Comparison of ENCODE assay signal across 22 mouse cellular contexts in the genomic region with DNA sequence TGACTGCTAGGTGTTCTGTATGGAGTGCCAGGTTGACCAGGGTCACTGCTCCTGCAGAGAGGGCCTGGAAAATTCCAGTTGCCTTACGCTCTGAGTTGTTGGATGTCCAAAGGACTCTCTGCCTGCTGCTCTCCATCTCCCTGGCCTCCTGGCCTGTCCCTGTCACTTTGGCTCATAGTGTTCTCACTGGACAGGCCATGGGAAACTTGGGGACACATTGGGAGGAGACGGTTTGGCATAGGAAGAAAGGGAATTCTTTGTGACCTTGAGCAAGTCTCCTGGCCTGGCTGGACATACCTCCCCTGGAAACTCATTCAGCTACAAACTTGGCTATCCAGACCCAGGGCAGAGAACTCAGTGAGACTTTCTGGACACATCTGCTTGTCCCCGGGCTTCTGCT.
"Had no signal": no experiment of that assay in that cellular context is flagged by ENCODE, and none has a peak within 500 bp of the region (broad histone marks: within the 10 kb centered on the region; RNA-seq: fewer than 3 reads in every experiment).

No protein-coding gene starts in this region.

- H3K4me1 ChIP-seq: kidney, embryonic 15.5 days; limb, embryonic 13.5 days; liver, embryonic 12.5 days; liver, embryonic 15.5 days; megakaryocyte, embryonic 14.5 days; stomach, embryonic 15.5 days had no signal

- H3K4me3 ChIP-seq: kidney, embryonic 15.5 days; limb, embryonic 10.5 days; limb, embryonic 13.5 days; liver, embryonic 12.5 days; liver, embryonic 15.5 days; lung, embryonic 15.5 days; midbrain, embryonic 10.5 days; midbrain, embryonic 13.5 days; myocyte; neural tube, embryonic 13.5 days; stomach, embryonic 15.5 days had no signal

- H3K9me3 ChIP-seq: kidney, embryonic 15.5 days; limb, embryonic 10.5 days; limb, embryonic 13.5 days; liver, embryonic 12.5 days; liver, embryonic 15.5 days; lung, embryonic 15.5 days; midbrain, embryonic 10.5 days; midbrain, embryonic 13.5 days; neural tube, embryonic 13.5 days; stomach, embryonic 15.5 days had no signal

- H3K36me3 ChIP-seq: kidney, embryonic 15.5 days; limb, embryonic 10.5 days; limb, embryonic 13.5 days; liver, embryonic 12.5 days; liver, embryonic 15.5 days; lung, embryonic 15.5 days; midbrain, embryonic 10.5 days; midbrain, embryonic 13.5 days; neural tube, embryonic 13.5 days; stomach, embryonic 15.5 days had no signal

- H3K27me3 ChIP-seq: kidney, embryonic 15.5 days; limb, embryonic 13.5 days; liver, embryonic 15.5 days; lung, embryonic 15.5 days; midbrain, embryonic 13.5 days; neural tube, embryonic 13.5 days; stomach, embryonic 15.5 days had no signal

- DNase-seq: kidney, postnatal 10 days; kidney, postnatal 4 days; liver; lung, adult 18-20 months; lung, postnatal 10 days; lung, postnatal 36 days; retina, postnatal 1 day; right cerebral cortex, postnatal 25 days; spleen, adult 18-20 months; thymus, postnatal 25 days had no signal

- H3K27ac ChIP-seq: kidney, embryonic 15.5 days; limb, embryonic 10.5 days; limb, embryonic 13.5 days; liver, embryonic 12.5 days; liver, embryonic 15.5 days; lung, embryonic 15.5 days; midbrain, embryonic 10.5 days; midbrain, embryonic 13.5 days; neural tube, embryonic 13.5 days; stomach, embryonic 15.5 days had no signal
